Mouse (Mus musculus) liver, postnatal 0 days (tissue): ENCODE data around the gene Rhoj. TPM values are rescaled to one million over a fixed set of nuclear protein-coding genes. Genes with fewer than 3 reads are reported as not detected.
"Not testable (repeated sequence)": the region's sequence is repeated elsewhere in the genome, so short reads cannot be mapped to it uniquely, and the experiment has no call there.

Source experiments
- ATAC-seq: fragments of 200-750 bp; cut with Nextera tagmentation; 2 replicates; pipeline ENCODE4 v1.8.0; 2017; ENCODE audit warnings: mild to moderate bottlenecking, moderate library complexity
- DNase-seq: peaks from one replicate; pipeline ENCODE4 v3.0.0-alpha.2; 2016
- H3K27ac ChIP-seq: fragments of 300-500 bp; sonication (generic); 2 replicates; pipeline ENCODE4 v1.5.1; 2014; ENCODE audit warnings: antibody characterized with exemption, moderate library complexity, mild to moderate bottlenecking, low read depth
- H3K27me3 ChIP-seq: fragments of 300-500 bp; sonication (generic); 2 replicates; pipeline ENCODE4 v1.6.1; 2014; ENCODE audit warnings: low read length, control low read depth, mixed read lengths; ENCODE audit not compliant: insufficient read depth
- H3K36me3 ChIP-seq: fragments of 300-500 bp; sonication (generic); replicated peaks from 2 replicates; pipeline ENCODE4 v1.6.1; 2014; ENCODE audit warnings: mild to moderate bottlenecking, control low read depth, low read length, moderate library complexity, mixed read lengths; ENCODE audit not compliant: insufficient read depth
- H3K4me1 ChIP-seq: fragments of 300-500 bp; sonication (generic); 2 replicates; pipeline ENCODE4 v1.6.1; 2014; ENCODE audit warnings: antibody characterized with exemption, mild to moderate bottlenecking, control low read depth; ENCODE audit not compliant: insufficient read depth
- H3K4me2 ChIP-seq: fragments of 300-500 bp; sonication (generic); 2 replicates; pipeline ENCODE4 v1.6.1; 2014; ENCODE audit warnings: low read depth, mild to moderate bottlenecking, low read length, moderate library complexity, mixed read lengths
- H3K4me3 ChIP-seq: fragments of 300-500 bp; sonication (generic); 2 replicates; pipeline ENCODE4 v1.5.1; 2014; ENCODE audit warnings: low read depth, low read length
- H3K9ac ChIP-seq: fragments of 300-500 bp; sonication (generic); replicated peaks from 2 replicates; pipeline ENCODE4 v1.6.1; 2014; ENCODE audit warnings: mild to moderate bottlenecking, moderate library complexity
- H3K9me3 ChIP-seq: fragments of 300-500 bp; sonication (generic); 2 replicates; pipeline ENCODE4 v1.6.1; 2016; ENCODE audit warnings: mild to moderate bottlenecking, control low read depth, low read length, mixed read lengths
- CTCF ChIP-seq: sonication (generic); IDR thresholded peaks from 2 replicates; pipeline ENCODE4 v1.5.1; 2016; ENCODE audit warnings: antibody characterized with exemption, low read depth
- EP300 ChIP-seq: IDR thresholded peaks from 2 replicates; pipeline ENCODE4 v1.6.1; 2016; ENCODE audit warnings: antibody characterized with exemption, low read depth, mild to moderate bottlenecking
- WGBS: fragments of 180-500 bp; shearing (Covaris S2); extraction: QIAGEN DNeasy Blood & Tissue Kit; methylation state at CpG from one replicate; pipeline ENCODE4 v1.1.7; 2014; ENCODE audit not compliant: insufficient replicate concordance; 5-methylcytosine and 5-hydroxymethylcytosine counted together
- polyA plus RNA-seq: library from polyadenylated mRNA; unstranded; fragments of >200 nt; fragmentation: Nextera tagmentation; extraction: Ambion mirVana; gene quantifications from 2 replicates; pipeline ENCODE4 v1.2.1, GENCODE M21; 2015

Rhoj gene
- polyA plus RNA-seq, 1 experiment from 2014 or later: 6.8 TPM

DNA sequence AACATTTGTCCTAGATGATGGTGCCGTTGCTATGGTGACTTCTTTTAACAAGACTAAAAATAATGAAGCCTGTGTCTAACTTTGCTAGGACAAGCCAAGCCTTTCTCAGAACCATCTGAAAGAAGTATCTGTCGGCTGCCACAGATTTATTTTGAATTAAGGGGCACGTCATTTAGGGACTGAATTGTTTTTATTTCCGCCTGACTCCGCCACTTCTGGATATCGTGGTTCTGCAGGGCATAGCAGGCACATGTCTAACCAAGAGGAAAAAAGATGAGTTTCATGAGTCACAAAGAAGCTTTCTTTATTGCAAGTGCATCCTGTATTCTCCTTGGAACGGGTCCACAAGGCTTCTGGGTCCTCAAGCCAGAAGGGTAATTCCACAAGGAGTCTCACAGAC is 116.2 kb downstream of the Rhoj start:
- no peak for TF ChIP-seq CTCF
- TF ChIP-seq EP300: no peak
- Histone ChIP-seq H3K4me3 (no peak overlapping the region), H3K27ac (no peak overlapping the region), H3K27me3 (no peaks in the 10 kb centered on the region), H3K36me3 (no peaks in the 10 kb centered on the region), H3K9ac (no peak overlapping the region), H3K9me3 (no peaks in the 10 kb centered on the region), H3K4me2 (no peak overlapping the region), H3K4me1 (no peaks in the 10 kb centered on the region)
- DNase-seq (no peak), ATAC-seq (no peak)
- WGBS: 67% methylated on average over 7 of the region's 7 CpGs

DNA sequence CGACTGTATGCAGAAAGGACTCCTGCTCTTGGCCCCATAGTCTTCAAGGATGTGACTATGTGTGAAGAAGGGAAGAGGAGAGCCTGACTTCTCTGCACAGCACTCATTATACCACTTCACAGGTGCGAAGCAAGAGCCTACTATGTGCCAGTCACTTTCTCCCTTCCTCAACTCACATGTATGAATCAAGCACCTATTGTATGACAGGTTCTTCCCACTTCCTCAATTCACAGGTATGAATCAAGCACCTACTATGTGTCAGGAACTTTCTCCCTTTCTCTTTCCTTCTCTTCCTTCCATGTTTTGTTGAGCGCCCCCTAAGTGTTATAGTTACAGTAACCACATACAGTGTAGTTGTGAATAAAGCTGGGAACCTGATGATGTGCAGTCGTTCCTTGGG is 116.7 kb downstream of the Rhoj start:
- Histone ChIP-seq H3K27me3 (no peaks in the 10 kb centered on the region), H3K27ac (no peak overlapping the region), H3K36me3 (no peaks in the 10 kb centered on the region), H3K4me1 (no peaks in the 10 kb centered on the region), H3K4me2 (no peak overlapping the region), H3K9me3 (no peaks in the 10 kb centered on the region), H3K4me3 (no peak overlapping the region), H3K9ac (no peak overlapping the region)
- DNase-seq (no peak), ATAC-seq (no peak)
- TF ChIP-seq EP300: no peak
- no peak for TF ChIP-seq CTCF
- whole genome bisulfite sequencing: 71% methylated on average over 4 of the region's 4 CpGs

DNA sequence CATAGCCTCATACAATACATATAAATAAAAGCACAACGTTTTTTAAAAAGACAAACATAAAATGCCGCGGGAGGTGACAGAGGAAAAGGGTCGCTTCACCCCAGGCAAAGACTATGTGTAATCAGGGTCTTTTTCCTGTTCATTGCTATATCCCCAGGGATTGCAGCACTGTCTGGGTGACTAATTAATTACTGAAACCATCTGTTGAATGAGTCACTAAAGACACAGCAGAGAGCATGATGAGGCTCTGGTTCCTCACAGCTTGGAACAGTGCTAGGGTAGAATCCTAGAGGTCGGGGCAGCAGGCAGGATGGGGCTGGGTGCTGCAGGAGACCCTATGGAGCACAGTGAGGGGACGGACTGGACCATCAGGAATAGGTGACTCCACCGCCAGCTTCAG is 117.8 kb downstream of the Rhoj start:
- no peak for TF ChIP-seq CTCF
- TF ChIP-seq EP300: no peak
- no peaks in the 10 kb centered on the region for H3K36me3 ChIP-seq
- no peak overlapping the region for H3K9ac ChIP-seq
- no peak for ATAC-seq
- H3K4me1 ChIP-seq: no peaks in the 10 kb centered on the region
- H3K27me3 ChIP-seq: no peaks in the 10 kb centered on the region
- H3K9me3 ChIP-seq: no peaks in the 10 kb centered on the region
- WGBS: 68% methylated on average over 7 of the region's 7 CpGs
- no peak overlapping the region for H3K27ac ChIP-seq
- no peak for DNase-seq
- no peak overlapping the region for H3K4me2 ChIP-seq
- no peak overlapping the region for H3K4me3 ChIP-seq

DNA sequence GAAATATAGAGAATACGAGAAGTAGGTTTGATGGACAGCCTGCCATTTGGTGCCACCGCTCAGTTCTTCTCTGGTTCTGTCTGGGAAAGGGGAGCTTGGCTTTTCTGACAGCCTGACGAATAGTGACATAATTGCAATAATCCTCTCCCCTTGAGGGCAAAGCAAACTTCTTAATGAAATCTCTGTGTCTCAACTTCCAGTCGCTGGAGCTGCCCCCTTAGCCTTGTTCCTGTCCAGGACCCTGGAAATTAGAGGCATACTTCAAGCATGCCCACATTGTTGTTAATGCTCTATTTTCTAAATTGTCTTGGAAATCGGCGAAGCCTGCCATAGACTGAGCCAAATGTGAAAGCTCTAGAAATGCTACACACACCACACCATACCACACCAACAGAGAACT is 120.6 kb downstream of the Rhoj start:
- Histone ChIP-seq H3K27me3 (no peaks in the 10 kb centered on the region), H3K4me2 (no peak overlapping the region), H3K27ac (no peak overlapping the region), H3K4me1 (no peaks in the 10 kb centered on the region), H3K36me3 (no peaks in the 10 kb centered on the region), H3K4me3 (no peak overlapping the region), H3K9me3 (no peaks in the 10 kb centered on the region), H3K9ac (no peak overlapping the region)
- 76% methylated on average over 6 of the region's 6 CpGs for WGBS
- ATAC-seq (no peak), DNase-seq (no peak)
- TF ChIP-seq CTCF (no peak), EP300 (no peak)

DNA sequence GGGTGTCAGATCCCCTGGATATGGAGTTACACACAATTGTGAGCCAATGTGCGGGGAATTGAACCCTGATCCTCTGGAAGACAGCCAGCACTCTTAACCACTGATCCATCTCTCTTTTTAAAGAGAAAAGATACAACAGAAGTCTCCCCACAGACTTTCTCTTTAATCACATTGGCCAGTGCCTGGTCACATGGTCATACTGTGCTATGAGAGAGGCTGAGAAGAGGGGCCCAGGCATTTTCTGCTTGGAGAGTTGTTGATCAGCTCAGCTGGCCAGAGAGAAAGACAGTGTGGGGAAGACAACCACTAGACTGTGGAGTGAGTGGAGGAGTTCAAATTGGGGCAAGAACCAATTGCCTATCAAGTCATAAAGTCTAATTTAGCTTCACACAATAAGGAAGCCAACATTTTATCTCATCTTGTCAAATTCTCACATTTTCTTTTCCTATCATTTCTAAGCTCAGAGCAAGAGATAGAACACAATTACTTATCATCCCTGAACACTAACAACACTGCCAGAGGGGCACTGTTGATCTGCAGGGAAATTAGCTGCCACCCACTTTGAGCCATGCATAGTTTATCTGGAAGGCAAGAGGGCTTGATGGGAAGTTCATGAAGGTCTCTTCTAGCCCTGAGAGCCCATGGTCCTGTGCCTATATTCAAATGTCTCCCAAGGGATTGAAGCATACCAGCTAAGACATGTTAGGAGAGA is 121.7 kb downstream of the Rhoj start:
- DNase-seq: no peak
- H3K27me3 ChIP-seq: no peaks in the 10 kb centered on the region
- no peak for TF ChIP-seq CTCF
- TF ChIP-seq EP300: no peak
- no peaks in the 10 kb centered on the region for H3K36me3 ChIP-seq
- H3K27ac ChIP-seq: no peak overlapping the region
- no peaks in the 10 kb centered on the region for H3K9me3 ChIP-seq
- no peak for ATAC-seq
- WGBS: 57% methylated on average over 1 of the region's 1 CpGs
- H3K4me1 ChIP-seq: no peaks in the 10 kb centered on the region
- no peak overlapping the region for H3K9ac ChIP-seq
- H3K4me3 ChIP-seq: no peak overlapping the region
- no peak overlapping the region for H3K4me2 ChIP-seq

DNA sequence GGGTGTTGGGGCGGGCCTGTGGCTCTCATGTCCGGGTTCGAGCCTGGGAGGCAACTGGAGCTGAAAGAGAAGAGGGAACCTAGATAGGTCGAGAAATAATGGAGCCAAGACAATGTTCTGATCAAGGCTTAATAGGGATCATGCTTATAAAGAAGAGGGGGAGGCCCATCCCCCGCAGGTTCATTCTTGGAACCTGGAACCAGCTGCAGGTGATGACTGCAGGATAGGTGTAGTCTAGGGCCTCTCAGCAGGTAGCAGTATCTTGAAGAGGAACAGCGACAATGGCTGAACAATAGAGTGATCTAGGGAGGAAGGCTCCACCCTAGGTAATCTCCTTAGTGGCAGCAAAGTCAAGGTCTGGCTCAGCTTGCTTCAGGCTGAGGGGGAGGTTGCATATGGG is 124.3 kb downstream of the Rhoj start:
- H3K27ac ChIP-seq, DNase-seq, H3K4me1 ChIP-seq, H3K4me3 ChIP-seq, H3K27me3 ChIP-seq, H3K36me3 ChIP-seq, H3K9me3 ChIP-seq, ATAC-seq, H3K4me2 ChIP-seq, H3K9ac ChIP-seq: not testable (repeated sequence)
- 68% methylated on average over 6 of the region's 6 CpGs for WGBS

DNA sequence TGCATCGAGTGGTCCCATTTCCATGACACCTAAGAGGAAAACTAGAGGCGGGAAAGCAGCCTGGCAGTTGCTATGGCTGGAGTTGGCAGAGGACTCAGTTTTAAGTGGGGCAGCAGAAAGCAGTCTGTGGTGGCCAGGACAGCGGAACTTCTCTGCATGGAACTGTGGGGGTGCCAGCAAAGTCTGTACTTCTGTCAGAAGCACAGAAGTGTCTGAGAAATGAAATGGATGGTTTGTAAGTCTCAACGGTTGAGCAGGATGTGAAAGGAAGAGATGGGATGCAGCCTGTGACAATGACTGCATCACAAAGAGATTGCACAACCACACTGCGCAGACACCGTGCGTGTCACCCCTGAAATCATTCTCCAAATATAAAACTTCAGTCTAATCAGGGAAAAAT is 138.1 kb downstream of the Rhoj start:
- 67% methylated on average over 7 of the region's 7 CpGs for WGBS
- no peak for DNase-seq
- no peak overlapping the region for H3K27ac ChIP-seq

More for the DNA sequence above, 138.1 kb downstream of the Rhoj start:
- peaks cover 8% of the 10 kb centered on the region for H3K36me3 ChIP-seq
- H3K9ac ChIP-seq: no peak overlapping the region
- no peak for ATAC-seq
- TF ChIP-seq EP300 (no peak), CTCF (no peak)
- 0 out of 2 replicates have a peak, but pooled peaks cover 3% of the 10 kb centered on the region for H3K4me1 ChIP-seq
- H3K9me3 ChIP-seq: no peaks in the 10 kb centered on the region
- no peak overlapping the region for H3K4me2 ChIP-seq
- no peaks in the 10 kb centered on the region for H3K27me3 ChIP-seq
- H3K4me3 ChIP-seq: no peak overlapping the region
